Mouse (Mus musculus) kidney, postnatal 0 days (tissue): ENCODE data around the gene Bst1. TPM values are rescaled to one million over a fixed set of nuclear protein-coding genes. Genes with fewer than 3 reads are reported as not detected.
A peak's percentile ranks its signal among the peaks of the same experiment; 100 is the strongest.

Source experiments
- ATAC-seq: fragments of 200-750 bp; cut with Nextera tagmentation; replicated peaks from 2 replicates; pipeline ENCODE4 v1.8.0; 2017; ENCODE audit warnings: low read depth, moderate number of reproducible peaks, moderate TSS enrichment, moderate library complexity; ENCODE audit not compliant: low FRiP score
- DNase-seq: peaks from one replicate; pipeline ENCODE4 v3.0.0-alpha.2; 2016; ENCODE audit warnings: low spot score
- H3K27ac ChIP-seq: fragments of 300-500 bp; sonication (generic); 2 replicates; pipeline ENCODE4 v1.5.1; 2014; ENCODE audit warnings: mild to moderate bottlenecking
- H3K27me3 ChIP-seq: fragments of 300-500 bp; sonication (generic); 2 replicates; pipeline ENCODE4 v1.6.1; 2014; ENCODE audit warnings: low read length, mixed read lengths; ENCODE audit not compliant: insufficient read depth
- H3K36me3 ChIP-seq: fragments of 300-500 bp; sonication (generic); 2 replicates; pipeline ENCODE4 v1.6.1; 2014; ENCODE audit warnings: low read length, mixed read lengths; ENCODE audit not compliant: insufficient read depth
- H3K4me1 ChIP-seq: fragments of 300-500 bp; sonication (generic); replicated peaks from 2 replicates; pipeline ENCODE4 v1.6.1; 2014; ENCODE audit warnings: antibody characterized with exemption, low read length, mixed read lengths; ENCODE audit not compliant: insufficient read depth
- H3K4me2 ChIP-seq: fragments of 300-500 bp; sonication (generic); 2 replicates; pipeline ENCODE4 v1.6.1; 2014; ENCODE audit warnings: mild to moderate bottlenecking, low read length, moderate library complexity, mixed read lengths
- H3K4me3 ChIP-seq: fragments of 300-500 bp; sonication (generic); replicated peaks from 2 replicates; pipeline ENCODE4 v1.5.1; 2014; ENCODE audit warnings: low read depth, low read length
- H3K9ac ChIP-seq: fragments of 300-500 bp; sonication (generic); 2 replicates; pipeline ENCODE4 v1.6.1; 2014; ENCODE audit warnings: low read depth, low read length
- H3K9me3 ChIP-seq: fragments of 300-500 bp; sonication (generic); replicated peaks from 2 replicates; pipeline ENCODE4 v1.6.1; 2016; ENCODE audit warnings: low read length, inconsistent platforms, mixed read lengths
- CTCF ChIP-seq: IDR thresholded peaks from 2 replicates; pipeline ENCODE4 v1.5.1; 2016; ENCODE audit warnings: antibody characterized with exemption, low read depth, mild to moderate bottlenecking, moderate library complexity
- WGBS: fragments of 180-500 bp; shearing (Covaris S2); extraction: QIAGEN DNeasy Blood & Tissue Kit; methylation state at CpG from one replicate; pipeline ENCODE4 v1.1.7; 2014; 5-methylcytosine and 5-hydroxymethylcytosine counted together
- polyA plus RNA-seq: library from polyadenylated mRNA; unstranded; fragments of >200 nt; fragmentation: Nextera tagmentation; extraction: Ambion mirVana; gene quantifications from 2 replicates; pipeline ENCODE4 v1.2.1, GENCODE M21; 2015

The Bst1 gene
- polyA plus RNA-seq, 1 experiment from 2014 or later: 4.0 TPM

DNA sequence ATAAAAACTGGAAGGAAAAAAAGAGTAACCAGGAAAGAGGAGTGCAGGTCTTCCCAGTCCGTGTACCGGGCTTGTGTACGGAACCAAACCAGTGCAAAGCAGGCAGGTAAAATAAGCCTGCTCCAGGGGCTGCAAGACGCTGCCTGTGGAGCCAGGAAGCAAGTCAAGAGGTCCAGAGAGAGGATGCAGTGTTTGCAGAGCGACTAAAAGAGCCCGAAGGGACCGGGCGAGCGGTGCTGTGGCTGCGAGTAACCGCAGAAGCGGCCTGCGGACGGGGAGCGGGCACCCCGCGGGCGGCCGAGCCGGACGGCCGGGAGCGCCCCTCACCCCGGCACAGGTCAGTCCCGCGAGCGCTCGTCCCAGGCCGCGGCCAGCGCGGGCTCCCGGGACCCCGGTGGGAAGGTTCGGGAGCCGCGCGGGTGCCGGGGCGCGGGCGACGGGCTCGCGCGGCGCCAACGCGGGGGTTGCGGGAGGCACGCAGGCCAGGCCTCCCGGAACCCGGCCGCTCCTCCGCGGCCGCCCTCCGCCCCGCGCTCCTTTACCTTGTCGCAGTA lies 37.2 kb upstream of the Bst1 start:
- TF ChIP-seq CTCF: no peak
- DNase-seq: peak; percentile 54
- Histone ChIP-seq H3K4me2 (peak overlapping the region; percentile 84), H3K9ac (peak overlapping the region; percentile 97), H3K9me3 (no peaks in the 10 kb centered on the region), H3K36me3 (no peaks in the 10 kb centered on the region), H3K4me3 (peak overlapping the region; percentile 92), H3K27ac (peak overlapping the region; percentile 93), H3K27me3 (no peaks in the 10 kb centered on the region), H3K4me1 (0 out of 2 replicates have a peak, but pooled peaks cover 10% of the 10 kb centered on the region)
- peak; percentile 78 for ATAC-seq
- WGBS: under 1% methylated on average over 48 of the region's 61 CpGs

DNA sequence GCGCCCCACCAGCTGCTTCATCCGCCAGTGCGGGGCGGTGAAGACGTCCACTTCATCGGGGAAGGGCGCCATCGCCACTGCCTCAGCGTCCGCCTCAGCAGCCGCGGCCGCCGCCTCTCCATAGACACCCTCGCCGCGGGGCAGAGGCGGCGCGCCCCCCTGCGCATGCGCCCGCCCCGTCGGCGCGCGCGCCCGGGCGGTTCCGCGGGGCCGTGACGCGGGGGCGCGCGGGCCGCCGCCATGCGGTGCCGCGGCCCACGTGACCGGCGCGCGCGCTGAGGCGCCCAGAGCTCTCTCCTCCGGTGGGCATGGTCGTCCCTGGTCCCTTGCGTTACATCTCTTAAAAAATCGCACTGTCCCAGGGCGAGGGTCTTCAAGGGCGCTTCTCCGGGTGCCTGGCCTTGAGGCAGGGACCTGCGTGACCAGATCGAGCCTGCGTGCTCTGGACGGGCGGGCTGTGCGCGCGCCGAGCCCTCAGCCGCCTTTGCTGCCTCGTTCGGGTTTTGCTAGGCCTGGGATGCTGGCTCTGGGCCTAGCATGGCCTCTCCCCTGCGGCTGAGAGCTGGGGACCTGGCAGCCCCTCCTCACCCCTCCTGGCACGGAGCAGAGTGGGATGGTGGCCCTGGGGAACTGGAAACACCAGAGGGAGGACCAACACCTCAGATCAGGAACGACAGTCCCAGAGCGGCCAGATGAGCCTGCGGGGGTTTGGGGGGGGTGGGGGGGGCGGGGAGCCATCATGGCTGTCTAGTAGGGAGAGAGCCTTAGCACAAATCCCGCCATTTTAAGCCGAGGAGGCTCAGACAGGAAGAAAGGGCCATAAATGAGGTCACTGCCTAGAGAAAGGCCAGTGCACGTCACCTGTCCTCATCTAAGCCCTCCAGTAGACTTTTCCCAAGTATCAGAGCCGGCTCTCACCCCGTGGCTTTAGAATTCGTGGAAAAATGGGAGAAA lies 36.4 kb upstream of the Bst1 start:
- H3K9ac ChIP-seq: peak overlapping the region; percentile 97
- peak overlapping the region; percentile 84 for H3K4me2 ChIP-seq
- 2% methylated on average over 81 of the region's 82 CpGs for WGBS
- no peak for TF ChIP-seq CTCF
- peak overlapping the region; percentile 93 for H3K27ac ChIP-seq
- DNase-seq (peak; percentile 82), ATAC-seq (peak; percentile 93)
- 0 out of 2 replicates have a peak, but pooled peaks cover 10% of the 10 kb centered on the region for H3K4me1 ChIP-seq
- no peaks in the 10 kb centered on the region for H3K27me3 ChIP-seq
- no peaks in the 10 kb centered on the region for H3K36me3 ChIP-seq
- H3K4me3 ChIP-seq: peak overlapping the region; percentile 92
- H3K9me3 ChIP-seq: no peaks in the 10 kb centered on the region

DNA sequence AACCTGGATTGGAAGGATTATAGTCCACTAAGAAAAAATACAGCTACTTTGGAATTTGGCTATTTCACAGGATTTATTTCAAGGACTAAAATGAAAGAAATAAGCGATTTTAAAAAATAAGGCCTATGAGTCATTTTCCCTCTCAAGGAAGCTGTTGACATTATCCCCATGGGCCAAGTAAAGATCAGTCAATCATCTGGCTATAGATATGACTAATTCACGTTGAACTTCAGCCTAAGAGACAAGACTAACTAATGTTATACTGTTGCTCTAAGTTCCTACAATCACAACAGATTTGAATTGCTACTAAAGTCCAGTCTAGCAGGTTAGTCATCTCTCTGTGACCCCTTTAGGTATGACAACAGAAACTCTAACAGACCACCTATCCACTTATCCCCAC lies 34.7 kb upstream of the Bst1 start:
- no peak overlapping the region for H3K4me2 ChIP-seq
- no peak for DNase-seq
- no peaks in the 10 kb centered on the region for H3K36me3 ChIP-seq
- no peak overlapping the region for H3K27ac ChIP-seq
- 88% methylated on average over 2 of the region's 2 CpGs for WGBS
- H3K4me3 ChIP-seq: no peak overlapping the region
- ATAC-seq: no peak
- no peak for TF ChIP-seq CTCF
- no peaks in the 10 kb centered on the region for H3K9me3 ChIP-seq
- 0 out of 2 replicates have a peak, but pooled peaks cover 10% of the 10 kb centered on the region for H3K4me1 ChIP-seq
- H3K27me3 ChIP-seq: no peaks in the 10 kb centered on the region
- H3K9ac ChIP-seq: no peak overlapping the region

DNA sequence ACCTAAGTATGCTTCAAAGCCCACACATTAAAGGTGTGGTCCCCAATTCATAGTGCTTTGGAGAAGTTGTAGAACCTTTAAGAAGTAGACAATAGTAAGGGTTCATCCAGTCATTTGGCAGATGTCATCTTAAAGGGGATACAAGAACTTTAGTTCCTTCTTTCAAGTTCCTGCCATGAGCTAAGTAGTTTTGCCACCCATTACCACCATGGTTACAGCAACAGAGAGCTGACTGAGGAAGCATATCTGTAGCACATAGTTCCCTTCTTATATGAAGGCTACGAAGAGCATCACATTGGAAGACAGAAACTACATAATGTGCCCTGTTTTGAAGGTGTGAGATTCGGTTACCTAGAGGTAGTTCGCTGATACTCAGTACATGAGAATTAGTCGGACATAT lies 32.1 kb upstream of the Bst1 start:
- no peak overlapping the region for H3K4me3 ChIP-seq
- H3K4me1 ChIP-seq: no peaks in the 10 kb centered on the region
- no peak overlapping the region for H3K4me2 ChIP-seq
- H3K36me3 ChIP-seq: no peaks in the 10 kb centered on the region
- ATAC-seq (no peak), DNase-seq (no peak)
- no peaks in the 10 kb centered on the region for H3K27me3 ChIP-seq
- H3K9ac ChIP-seq: no peak overlapping the region
- H3K9me3 ChIP-seq: no peaks in the 10 kb centered on the region
- TF ChIP-seq CTCF: no peak
- no peak overlapping the region for H3K27ac ChIP-seq
- 83% methylated on average over 4 of the region's 4 CpGs for WGBS

DNA sequence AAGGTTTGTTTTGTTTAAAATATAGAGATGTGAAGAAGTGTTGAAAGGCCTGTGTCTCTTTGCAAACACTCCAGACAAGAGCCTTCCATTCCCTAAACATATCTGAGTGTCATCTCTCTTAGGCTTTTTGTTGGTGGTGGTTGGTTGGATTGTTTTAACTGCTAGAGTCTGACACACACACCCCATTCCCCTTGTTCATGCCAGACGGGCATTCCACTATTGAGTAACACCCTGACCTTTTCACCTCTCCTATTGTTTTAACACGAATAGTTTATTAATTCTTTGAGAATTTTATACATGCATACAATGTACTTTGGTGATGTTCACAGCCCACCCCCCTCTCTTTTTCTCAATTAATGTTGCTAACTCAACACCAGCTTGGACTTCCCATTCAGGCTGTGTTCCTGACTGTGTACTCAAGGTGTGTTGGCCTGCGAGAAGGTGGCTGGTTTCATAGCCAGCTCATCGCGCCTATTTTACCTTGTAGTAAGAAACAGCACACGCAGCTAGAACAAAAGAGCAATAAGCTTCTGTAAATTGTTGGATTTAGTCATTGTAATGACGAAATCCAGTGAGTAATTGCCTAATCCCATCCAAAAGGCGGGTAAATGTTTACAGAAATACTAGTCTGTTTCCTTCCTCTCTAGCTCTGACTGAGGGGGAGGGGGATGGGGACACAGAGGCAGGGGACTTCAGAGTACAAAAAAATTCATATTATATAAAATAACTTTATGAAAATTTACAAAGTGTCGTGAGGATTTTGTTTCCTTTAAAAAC lies 30.5 kb upstream of the Bst1 start:
- WGBS: 74% methylated on average over 9 of the region's 9 CpGs
- no peak overlapping the region for H3K4me3 ChIP-seq
- no peak overlapping the region for H3K27ac ChIP-seq
- DNase-seq (no peak), ATAC-seq (no peak)
- no peaks in the 10 kb centered on the region for H3K36me3 ChIP-seq
- no peak for TF ChIP-seq CTCF
- H3K9me3 ChIP-seq: no peaks in the 10 kb centered on the region
- no peaks in the 10 kb centered on the region for H3K27me3 ChIP-seq
- no peaks in the 10 kb centered on the region for H3K4me1 ChIP-seq
- no peak overlapping the region for H3K4me2 ChIP-seq
- no peak overlapping the region for H3K9ac ChIP-seq

DNA sequence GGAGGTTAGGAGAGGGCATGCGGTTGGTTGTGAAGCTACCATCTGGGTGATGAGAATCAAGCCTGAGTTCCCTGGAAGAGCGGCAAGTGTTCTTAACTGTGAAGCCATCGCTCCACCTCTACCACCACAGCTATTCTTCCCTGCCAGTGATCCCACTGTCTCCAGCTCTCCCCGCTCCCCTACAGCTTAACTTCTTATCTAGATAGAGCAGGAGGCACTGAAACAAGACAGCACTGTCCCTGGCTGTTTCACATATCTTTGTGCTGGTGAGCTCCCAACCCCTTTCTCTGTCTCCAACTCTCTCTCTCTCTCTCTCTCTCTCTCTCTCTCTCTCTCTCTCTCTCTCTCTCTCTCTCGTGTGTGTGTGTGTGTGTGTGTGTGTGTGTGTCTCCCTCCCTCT lies 26.3 kb upstream of the Bst1 start:
- no peak overlapping the region for H3K9ac ChIP-seq
- no peak for TF ChIP-seq CTCF
- ATAC-seq: no peak
- H3K27ac ChIP-seq: no peak overlapping the region
- H3K4me2 ChIP-seq: no peak overlapping the region
- no peak for DNase-seq
- no peaks in the 10 kb centered on the region for H3K4me1 ChIP-seq
- H3K4me3 ChIP-seq: no peak overlapping the region
- H3K36me3 ChIP-seq: no peaks in the 10 kb centered on the region
- no peaks in the 10 kb centered on the region for H3K27me3 ChIP-seq
- H3K9me3 ChIP-seq: no peaks in the 10 kb centered on the region
- 92% methylated on average over 4 of the region's 5 CpGs for WGBS
